Mouse (Mus musculus): ENCODE measurements at regions not wholly inside any gene's neighbourhood (a gene's known extent, or its start where the extent isn't known, plus 50 kb on each side); places are given as distances from the start of the nearest gene placed in this dataset.

GRCm38 (mm10) chr4:55802101-55802500 lies 269.8 kb upstream of the Klf4 start:
- WGBS = 69% methylated on average over 4 of the region's 4 CpGs
- no peak overlapping the region for H3K27ac ChIP-seq (replicated peaks)
- no peaks in the 10 kb centered on the region for H3K9me3 ChIP-seq (ENCODE audit: control insufficient read depth, low read length)
- no peaks in the 10 kb centered on the region for H3K27me3 ChIP-seq (ENCODE audit: control insufficient read depth, insufficient read depth, low read length)
- H3K4me2 ChIP-seq (replicated peaks; ENCODE audit: low read depth) = no peak overlapping the region
- H3K36me3 ChIP-seq (ENCODE audit: control insufficient read depth, insufficient read depth, low read length) = no peaks in the 10 kb centered on the region
- no peak overlapping the region for H3K9ac ChIP-seq (ENCODE audit: low read length)
- H3K4me1 ChIP-seq (replicated peaks; ENCODE audit: control insufficient read depth, insufficient read depth) = no peaks in the 10 kb centered on the region
- no peak overlapping the region for H3K4me3 ChIP-seq (ENCODE audit: low read depth, low read length)
- DNase-seq (ENCODE audit: low spot score) = no peak
- no peak for ATAC-seq (ENCODE audit: low FRiP score, low TSS enrichment)
- TF ChIP-seq CTCF (IDR thresholded peaks at IDR 0.05; ENCODE audit: low read depth) (no peak), EP300 (optimal IDR thresholded peaks at IDR 0.05) (no peak)

- no peak for ATAC-seq (ENCODE audit: low FRiP score, low TSS enrichment)
- no peak for TF ChIP-seq CTCF (IDR thresholded peaks at IDR 0.05; ENCODE audit: low read depth)
- no peak for TF ChIP-seq EP300 (optimal IDR thresholded peaks at IDR 0.05)
These were observed 265.8 kb upstream of the Klf4 start for GRCm38 (mm10) chr4:55798099-55798498.

GRCm38 (mm10) chr4:55781329-55781847 lies 249.1 kb upstream of the Klf4 start:
- ATAC-seq (ENCODE audit: low FRiP score, low TSS enrichment) (no peak), DNase-seq (ENCODE audit: low spot score) (no peak)
- Histone ChIP-seq H3K9me3 (ENCODE audit: control insufficient read depth, low read length) (no peaks in the 10 kb centered on the region), H3K27ac (replicated peaks) (no peak overlapping the region), H3K4me3 (ENCODE audit: low read depth, low read length) (no peak overlapping the region), H3K4me2 (replicated peaks; ENCODE audit: low read depth) (no peak overlapping the region), H3K4me1 (replicated peaks; ENCODE audit: control insufficient read depth, insufficient read depth) (no peaks in the 10 kb centered on the region), H3K27me3 (ENCODE audit: control insufficient read depth, insufficient read depth, low read length) (no peaks in the 10 kb centered on the region), H3K9ac (ENCODE audit: low read length) (no peak overlapping the region), H3K36me3 (ENCODE audit: control insufficient read depth, insufficient read depth, low read length) (no peaks in the 10 kb centered on the region)
- TF ChIP-seq EP300 (optimal IDR thresholded peaks at IDR 0.05) (no peak), CTCF (IDR thresholded peaks at IDR 0.05; ENCODE audit: low read depth) (no peak)

More at GRCm38 (mm10) chr4:55798099-55798498, 265.8 kb upstream of the Klf4 start:
- no peaks in the 10 kb centered on the region for H3K9me3 ChIP-seq (ENCODE audit: control insufficient read depth, low read length)
- no peak overlapping the region for H3K4me2 ChIP-seq (replicated peaks; ENCODE audit: low read depth)
- 71% methylated on average over 6 of the region's 6 CpGs for WGBS
- 0 out of 2 replicates have a peak overlapping the region, but pooled peaks have one; percentile 13 for H3K27ac ChIP-seq (replicated peaks)
- H3K4me1 ChIP-seq (replicated peaks; ENCODE audit: control insufficient read depth, insufficient read depth) = no peaks in the 10 kb centered on the region
- H3K9ac ChIP-seq (ENCODE audit: low read length) = no peak overlapping the region
- no peaks in the 10 kb centered on the region for H3K27me3 ChIP-seq (ENCODE audit: control insufficient read depth, insufficient read depth, low read length)
- H3K4me3 ChIP-seq (ENCODE audit: low read depth, low read length) = no peak overlapping the region
- H3K36me3 ChIP-seq (ENCODE audit: control insufficient read depth, insufficient read depth, low read length) = no peaks in the 10 kb centered on the region
- DNase-seq (ENCODE audit: low spot score) = no peak

- TF ChIP-seq CTCF (IDR thresholded peaks at IDR 0.05; ENCODE audit: low read depth) = no peak
- TF ChIP-seq EP300 (optimal IDR thresholded peaks at IDR 0.05) = no peak
- no peaks in the 10 kb centered on the region for H3K27me3 ChIP-seq (ENCODE audit: control insufficient read depth, insufficient read depth, low read length)
- no peak overlapping the region for H3K27ac ChIP-seq (replicated peaks)
- H3K4me2 ChIP-seq (replicated peaks; ENCODE audit: low read depth) = no peak overlapping the region
- 58% methylated on average over 4 of the region's 4 CpGs for WGBS
- no peaks in the 10 kb centered on the region for H3K4me1 ChIP-seq (replicated peaks; ENCODE audit: control insufficient read depth, insufficient read depth)
- H3K36me3 ChIP-seq (ENCODE audit: control insufficient read depth, insufficient read depth, low read length) = no peaks in the 10 kb centered on the region
- H3K4me3 ChIP-seq (ENCODE audit: low read depth, low read length) = no peak overlapping the region
- DNase-seq (ENCODE audit: low spot score) (no peak), ATAC-seq (ENCODE audit: low FRiP score, low TSS enrichment) (no peak)
- H3K9me3 ChIP-seq (ENCODE audit: control insufficient read depth, low read length) = no peaks in the 10 kb centered on the region
- no peak overlapping the region for H3K9ac ChIP-seq (ENCODE audit: low read length)
These were observed 247.3 kb upstream of the Klf4 start for GRCm38 (mm10) chr4:55779581-55779980.

- no peak for TF ChIP-seq EP300 (optimal IDR thresholded peaks at IDR 0.05)
- Histone ChIP-seq H3K9ac (ENCODE audit: low read length) (no peak overlapping the region), H3K4me1 (replicated peaks; ENCODE audit: control insufficient read depth, insufficient read depth) (no peaks in the 10 kb centered on the region), H3K27me3 (ENCODE audit: control insufficient read depth, insufficient read depth, low read length) (no peaks in the 10 kb centered on the region), H3K9me3 (ENCODE audit: control insufficient read depth, low read length) (no peaks in the 10 kb centered on the region), H3K4me3 (ENCODE audit: low read depth, low read length) (no peak overlapping the region), H3K36me3 (ENCODE audit: control insufficient read depth, insufficient read depth, low read length) (no peaks in the 10 kb centered on the region), H3K27ac (replicated peaks) (no peak overlapping the region), H3K4me2 (replicated peaks; ENCODE audit: low read depth) (no peak overlapping the region)
- DNase-seq (ENCODE audit: low spot score) (no peak), ATAC-seq (ENCODE audit: low FRiP score, low TSS enrichment) (no peak)
- WGBS = 49% methylated on average over 7 of the region's 7 CpGs
These were observed 243.6 kb upstream of the Klf4 start for GRCm38 (mm10) chr4:55775858-55776257.

- no peaks in the 10 kb centered on the region for H3K4me1 ChIP-seq (replicated peaks; ENCODE audit: control insufficient read depth, insufficient read depth)
- no peaks in the 10 kb centered on the region for H3K9me3 ChIP-seq (ENCODE audit: control insufficient read depth, low read length)
- no peak overlapping the region for H3K4me2 ChIP-seq (replicated peaks; ENCODE audit: low read depth)
- H3K4me3 ChIP-seq (ENCODE audit: low read depth, low read length) = no peak overlapping the region
- 86% methylated on average over 4 of the region's 4 CpGs for WGBS
- no peaks in the 10 kb centered on the region for H3K36me3 ChIP-seq (ENCODE audit: control insufficient read depth, insufficient read depth, low read length)
- H3K27ac ChIP-seq (replicated peaks) = no peak overlapping the region
- H3K9ac ChIP-seq (ENCODE audit: low read length) = no peak overlapping the region
- ATAC-seq (ENCODE audit: low FRiP score, low TSS enrichment) (no peak), DNase-seq (ENCODE audit: low spot score) (no peak)
- TF ChIP-seq EP300 (optimal IDR thresholded peaks at IDR 0.05) (no peak), CTCF (IDR thresholded peaks at IDR 0.05; ENCODE audit: low read depth) (no peak)
- no peaks in the 10 kb centered on the region for H3K27me3 ChIP-seq (ENCODE audit: control insufficient read depth, insufficient read depth, low read length)
These were observed 242.3 kb upstream of the Klf4 start for GRCm38 (mm10) chr4:55774571-55774970.

Data from stomach, postnatal 0 days (tissue).